Mouse (Mus musculus) erythroid progenitor cell, adult 5-6 weeks (primary cell): ENCODE measurements around the gene Cbs. TPM values are rescaled to one million over a fixed set of nuclear protein-coding genes. Genes with fewer than 3 reads are reported as not detected.

Source experiments
- ATAC-seq: replicated peaks from 2 replicates; pipeline ENCODE4 v1.8.0; 2016; ENCODE audit warnings: moderate number of reproducible peaks, mild to moderate bottlenecking, moderate TSS enrichment, inconsistent platforms; ENCODE audit not compliant: poor library complexity, low FRiP score, severe bottlenecking
- total RNA-seq, 2 experiments: library from RNA; stranded (forward) in 1 of 2; stranded (reverse) in 1 of 2; fragments of 150-400 nt in 1 of 2; fragments of 186-747, 209-891 nt in 1 of 2; gene quantifications; 2 replicates each; pipeline versions ENCODE4 v1.2.3 to v1.2.4; 2015 to 2017; ENCODE audit warnings: low replicate concordance in 2 of 2

Cbs gene
- total RNA-seq, 2 experiments from 2014 or later, result not detected

- ATAC-seq, result no peak
Measured at GRCm38 (mm10) chr17:31597957-31598356, 39.1 kb downstream of the Cbs start.

- no peak for ATAC-seq
Measured at GRCm38 (mm10) chr17:31595077-31595476, 42.0 kb downstream of the Cbs start.

GRCm38 (mm10) chr17:31594590-31594989 lies 42.4 kb downstream of the Cbs start:
- no peak for ATAC-seq

GRCm38 (mm10) chr17:31590846-31591245 lies 46.2 kb downstream of the Cbs start:
- ATAC-seq, result no peak

GRCm38 (mm10) chr17:31588726-31589125 lies 48.3 kb downstream of the Cbs start:
- ATAC-seq, result no peak

GRCm38 (mm10) chr17:31588115-31588514 lies 48.9 kb downstream of the Cbs start:
- no peak for ATAC-seq

- ATAC-seq, result no peak
Measured at GRCm38 (mm10) chr17:31583781-31584180, 53.3 kb downstream of the Cbs start.

- no peak for ATAC-seq
Measured at GRCm38 (mm10) chr17:31583185-31583584, 53.9 kb downstream of the Cbs start.

- no peak for ATAC-seq
Measured at GRCm38 (mm10) chr17:31580344-31580743, 56.7 kb downstream of the Cbs start.

GRCm38 (mm10) chr17:31576394-31577175 lies 60.5 kb downstream of the Cbs start:
- ATAC-seq, result no peak

- no peak for ATAC-seq
Measured at GRCm38 (mm10) chr17:31574662-31575061, 62.4 kb downstream of the Cbs start.

GRCm38 (mm10) chr17:31571689-31572088 lies 65.3 kb downstream of the Cbs start:
- no peak for ATAC-seq

GRCm38 (mm10) chr17:31570321-31570925 lies 66.6 kb downstream of the Cbs start:
- no peak for ATAC-seq

- no peak for ATAC-seq
Measured at GRCm38 (mm10) chr17:31569756-31570155, 67.3 kb downstream of the Cbs start.

GRCm38 (mm10) chr17:31566276-31566675 lies 70.8 kb downstream of the Cbs start:
- no peak for ATAC-seq

GRCm38 (mm10) chr17:31565141-31566056 lies 71.6 kb downstream of the Cbs start:
- ATAC-seq, result no peak

- ATAC-seq, result no peak
Measured at GRCm38 (mm10) chr17:31564858-31565140, 72.2 kb downstream of the Cbs start.

- peak; percentile 91 for ATAC-seq
Measured at GRCm38 (mm10) chr17:31564015-31564857, 72.8 kb downstream of the Cbs start, which contains the start of gene Pknox1. Gene Pknox1, plus strand, starts transcription at chr17:31564734.

- peak; percentile 24; the same call in 1 of the 2 replicates for ATAC-seq
Measured at GRCm38 (mm10) chr17:31563632-31564014, 73.4 kb downstream of the Cbs start.
